Mouse (Mus musculus): ENCODE data around the gene Bach2.

The Bach2 gene

GRCm38 (mm10) chr4:32357996-32358600 lies 119.5 kb downstream of the Bach2 start:
- no peak for DNase-seq (ENCODE audit: low read depth)

DNA sequence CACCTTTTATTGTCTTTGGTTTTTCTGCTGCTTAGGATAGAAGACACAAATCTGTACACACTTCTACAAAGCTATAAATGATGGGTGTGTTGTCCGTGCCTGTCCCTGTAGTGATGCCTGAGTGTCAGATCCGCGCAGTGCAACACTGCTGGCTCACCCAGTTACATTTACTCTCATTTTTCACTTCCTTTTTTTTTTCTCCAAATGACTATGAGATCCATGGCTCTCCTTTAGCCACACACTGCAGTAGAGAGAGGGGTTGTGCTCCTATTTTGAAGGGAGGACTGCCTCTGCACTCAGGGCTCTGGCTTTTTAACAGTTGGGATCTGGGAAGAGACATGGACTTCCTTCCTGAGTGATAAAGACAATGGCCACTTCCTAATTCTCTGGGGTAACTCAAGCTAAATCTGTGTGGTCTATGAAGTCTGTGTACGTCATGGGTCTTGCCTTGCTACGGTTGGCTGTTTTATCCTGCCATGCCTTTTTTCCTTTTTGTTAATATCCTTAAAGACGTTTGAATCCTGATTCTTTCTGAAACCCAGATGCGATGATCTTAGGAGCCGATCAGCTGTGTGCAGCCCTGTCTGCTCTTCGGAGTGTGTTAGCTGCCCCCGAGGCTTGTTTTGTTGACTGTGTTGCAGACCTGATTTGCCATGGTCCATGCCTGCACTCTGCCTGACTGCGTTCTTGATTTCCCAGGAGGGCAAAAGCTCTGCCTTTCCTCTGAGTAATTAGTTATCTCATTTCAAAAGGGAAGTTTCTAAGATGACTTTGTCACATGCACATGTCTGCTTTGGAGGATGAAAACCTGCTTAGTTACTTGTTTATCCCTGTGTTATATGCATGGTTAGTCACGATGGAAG lies 120.2 kb downstream of the Bach2 start:
- DNase-seq (ENCODE audit: low read depth), result no peak

DNA sequence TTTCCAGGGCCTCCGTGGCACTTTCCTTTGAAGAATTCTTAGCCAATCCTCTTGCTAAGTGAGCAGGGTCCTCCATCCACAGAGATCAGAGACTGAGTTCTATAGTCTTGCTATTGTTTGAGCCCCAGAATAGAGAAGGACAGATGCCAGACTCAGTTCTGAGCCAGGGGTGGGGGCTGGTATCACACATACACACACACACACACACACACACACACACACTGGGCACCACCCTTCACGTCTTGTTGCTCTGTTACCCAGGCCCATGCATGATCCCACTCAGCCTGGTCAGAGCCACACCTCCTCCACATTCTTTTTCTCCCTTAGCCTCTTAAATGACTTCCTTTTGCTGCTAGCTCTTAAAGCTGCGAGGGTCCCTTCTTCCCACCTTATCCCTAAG lies 121.0 kb downstream of the Bach2 start:
- DNase-seq (ENCODE audit: low read depth), result no peak

- no peak for DNase-seq (ENCODE audit: low read depth)
Observed at GRCm38 (mm10) chr4:32360496-32360895, 121.9 kb downstream of the Bach2 start.

- peak; percentile 85 for DNase-seq (ENCODE audit: low read depth)
Observed at GRCm38 (mm10) chr4:32363488-32363984, 124.9 kb downstream of the Bach2 start.

- DNase-seq (ENCODE audit: low read depth), result peak; percentile 51
Observed at GRCm38 (mm10) chr4:32365144-32365907, 126.7 kb downstream of the Bach2 start.

- no peak for DNase-seq (ENCODE audit: low read depth)
Observed at GRCm38 (mm10) chr4:32366176-32366575, 127.6 kb downstream of the Bach2 start.

GRCm38 (mm10) chr4:32368345-32368744 lies 129.7 kb downstream of the Bach2 start:
- DNase-seq (ENCODE audit: low read depth), result no peak

DNA sequence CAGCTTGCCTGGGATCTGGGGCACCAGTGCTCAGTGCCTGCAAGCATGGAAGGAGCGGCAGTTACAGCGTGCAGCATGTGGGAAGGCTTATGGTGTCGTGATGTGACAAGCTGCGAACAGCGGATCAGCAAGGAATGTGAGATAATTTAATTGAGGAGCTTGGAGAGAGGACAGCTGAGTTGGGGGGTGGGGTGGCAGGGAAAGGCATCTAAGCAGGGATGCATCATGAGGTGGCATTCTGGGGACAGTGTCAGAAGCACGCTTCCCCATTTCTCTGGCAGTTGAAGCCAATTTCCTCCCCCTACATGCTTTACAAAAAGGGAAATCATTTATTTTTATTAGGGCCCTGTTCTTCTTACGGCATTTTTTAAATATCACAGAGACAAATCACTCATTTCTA lies 134.5 kb downstream of the Bach2 start:
- DNase-seq (ENCODE audit: low read depth), result no peak

DNA sequence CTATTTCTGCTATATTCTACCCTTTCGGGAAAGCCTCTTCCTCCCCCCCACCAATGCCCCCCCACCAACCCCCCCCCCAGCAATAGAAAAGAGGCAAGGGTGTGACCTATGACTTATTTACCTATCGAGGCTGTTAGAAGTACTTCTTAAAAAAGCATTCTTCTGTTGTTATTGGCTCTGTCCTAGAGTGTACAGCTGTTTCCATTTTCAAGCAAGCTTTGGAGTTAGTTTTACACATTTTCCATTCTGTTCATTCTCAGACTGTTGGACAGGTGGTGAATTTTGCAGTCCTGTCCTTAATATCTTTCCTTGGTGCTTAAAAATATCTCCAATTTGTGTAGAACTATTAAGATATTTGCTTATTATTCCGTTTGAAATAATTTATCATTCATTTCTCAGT lies 134.9 kb downstream of the Bach2 start:
- no peak for DNase-seq (ENCODE audit: low read depth)

GRCm38 (mm10) chr4:32374751-32375582 lies 136.4 kb downstream of the Bach2 start:
- DNase-seq (ENCODE audit: low read depth), result peak; percentile 46

- DNase-seq (ENCODE audit: low read depth), result no peak
Observed at GRCm38 (mm10) chr4:32375721-32376526, 137.3 kb downstream of the Bach2 start.

DNA sequence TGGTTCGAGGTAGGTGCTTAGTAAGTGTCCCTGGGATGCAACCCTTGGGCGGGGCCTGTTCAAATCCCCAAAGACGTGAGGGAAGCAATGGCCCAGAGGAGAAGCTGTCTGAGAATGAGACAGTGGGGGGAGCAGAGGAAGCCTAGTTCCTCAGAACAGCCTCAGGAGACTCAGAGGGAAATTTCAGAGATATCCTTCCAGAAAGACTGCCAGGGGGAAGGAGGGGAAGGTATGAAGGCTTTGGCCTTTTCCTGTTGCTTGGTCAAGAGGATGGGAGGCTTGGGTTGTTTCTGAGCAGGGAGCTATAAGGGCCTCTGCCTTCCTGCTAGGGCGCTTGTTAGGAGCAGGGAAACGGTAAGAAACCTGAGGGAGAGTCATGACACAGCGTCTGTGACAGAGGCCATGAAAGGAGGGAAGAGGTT lies 137.9 kb downstream of the Bach2 start:
- no peak for DNase-seq (ENCODE audit: low read depth)

DNA sequence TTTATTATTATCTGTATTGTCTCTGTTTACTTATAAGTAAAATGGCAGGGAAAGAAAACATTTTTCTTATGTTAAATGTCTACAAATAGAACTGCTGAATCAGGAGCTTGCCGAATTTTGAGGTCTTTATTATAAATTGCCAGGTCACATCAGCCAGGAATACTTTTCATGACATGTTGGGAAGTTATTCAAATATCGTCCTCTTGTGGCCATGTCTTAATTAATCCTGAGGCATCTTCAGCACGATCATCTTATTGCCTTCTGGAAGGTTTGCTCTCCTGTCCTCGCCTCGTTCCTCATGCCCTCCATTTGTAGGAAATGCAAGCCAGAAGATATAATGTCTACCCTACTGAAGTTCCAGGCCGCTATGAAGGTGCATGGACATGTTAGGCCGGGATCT lies 140.5 kb downstream of the Bach2 start:
- DNase-seq (ENCODE audit: low read depth), result no peak

- DNase-seq (ENCODE audit: low read depth), result no peak
Observed at GRCm38 (mm10) chr4:32381666-32382381, 143.2 kb downstream of the Bach2 start.

GRCm38 (mm10) chr4:32385121-32385520 lies 146.5 kb downstream of the Bach2 start:
- no peak for DNase-seq (ENCODE audit: low read depth)

GRCm38 (mm10) chr4:32385623-32386022 lies 147.0 kb downstream of the Bach2 start:
- no peak for DNase-seq (ENCODE audit: low read depth)

DNA sequence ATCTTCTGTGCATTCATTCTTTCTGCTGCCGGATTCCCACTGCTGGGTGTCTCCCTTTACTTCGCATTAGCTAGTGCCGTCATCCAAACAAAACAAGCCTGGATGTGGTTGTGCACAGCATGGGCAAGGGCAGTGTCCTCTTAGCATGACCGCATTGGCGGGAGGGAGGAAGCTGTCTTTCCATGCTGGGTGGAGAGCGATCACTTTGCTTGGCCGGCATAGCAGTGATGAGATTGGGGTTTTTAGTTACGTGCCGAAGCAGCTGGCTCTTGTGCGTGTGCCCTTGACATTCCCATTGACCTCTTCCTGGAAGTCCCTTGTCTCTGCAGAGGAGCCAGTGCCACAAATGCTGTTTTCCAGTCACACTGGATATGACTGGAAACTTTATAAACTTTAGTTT lies 147.7 kb downstream of the Bach2 start:
- DNase-seq (ENCODE audit: low read depth), result no peak

DNA sequence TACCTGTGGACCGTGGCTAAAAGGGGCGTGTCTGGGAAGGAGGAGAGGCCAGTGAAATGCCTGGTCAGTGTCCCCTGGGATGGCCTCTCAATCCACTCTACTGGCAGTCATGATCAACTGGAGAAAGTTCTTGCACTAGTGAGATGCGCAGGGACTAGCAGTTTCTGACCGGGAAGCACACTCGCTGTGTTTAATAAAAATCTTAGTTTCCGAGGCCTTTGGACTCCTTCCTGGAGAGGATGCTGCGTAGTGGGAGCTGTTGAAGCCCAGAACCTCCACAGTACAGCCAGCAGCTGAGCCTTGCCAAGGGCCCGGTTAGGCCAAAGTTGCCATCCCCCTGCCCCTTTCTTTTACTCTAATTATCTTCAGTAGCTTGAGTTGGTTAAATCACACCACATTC lies 148.3 kb downstream of the Bach2 start:
- DNase-seq (ENCODE audit: low read depth), result no peak
